Mouse (Mus musculus) heart, postnatal 0 days (tissue): ENCODE measurements around the gene Gm47289. TPM values are rescaled to one million over a fixed set of nuclear protein-coding genes. Genes with fewer than 3 reads are reported as not detected.

Source experiments
- ATAC-seq: fragments of 200-750 bp; cut with Nextera tagmentation; 2 replicates; pipeline ENCODE4 v1.8.0; 2017; ENCODE audit warnings: low read depth, moderate number of reproducible peaks, moderate library complexity; ENCODE audit not compliant: insufficient read depth
- DNase-seq: peaks from one replicate; pipeline ENCODE4 v3.0.0-alpha.2; 2016; ENCODE audit warnings: low spot score
- H3K27ac ChIP-seq: fragments of 300-500 bp; sonication (generic); 2 replicates; pipeline ENCODE4 v1.5.1; 2014; ENCODE audit warnings: low read depth, mild to moderate bottlenecking
- H3K27me3 ChIP-seq: fragments of 300-500 bp; sonication (generic); 2 replicates; pipeline ENCODE4 v1.6.1; 2014; ENCODE audit warnings: low read length, mixed read lengths; ENCODE audit not compliant: control insufficient read depth, insufficient read depth
- H3K36me3 ChIP-seq: fragments of 300-500 bp; sonication (generic); replicated peaks from 2 replicates; pipeline ENCODE4 v1.6.1; 2014; ENCODE audit warnings: low read length, mixed read lengths; ENCODE audit not compliant: control insufficient read depth, insufficient read depth
- H3K4me1 ChIP-seq: fragments of 300-500 bp; sonication (generic); 2 replicates; pipeline ENCODE4 v1.6.1; 2014; ENCODE audit warnings: antibody characterized with exemption; ENCODE audit not compliant: control insufficient read depth, insufficient read depth
- H3K4me2 ChIP-seq: fragments of 300-500 bp; sonication (generic); 2 replicates; pipeline ENCODE4 v1.6.1; 2014; ENCODE audit warnings: low read depth, mild to moderate bottlenecking, low read length, moderate library complexity
- H3K4me3 ChIP-seq: fragments of 300-500 bp; sonication (generic); 2 replicates; pipeline ENCODE4 v1.5.1; 2014; ENCODE audit warnings: low read depth, low read length
- H3K9ac ChIP-seq: fragments of 300-500 bp; sonication (generic); replicated peaks from 2 replicates; pipeline ENCODE4 v1.6.1; 2014; ENCODE audit warnings: low read depth, low read length, mixed read lengths
- H3K9me3 ChIP-seq: fragments of 300-500 bp; sonication (generic); replicated peaks from 2 replicates; pipeline ENCODE4 v1.6.1; 2016; ENCODE audit warnings: low read length; ENCODE audit not compliant: control insufficient read depth
- CTCF ChIP-seq: IDR thresholded peaks from 2 replicates; pipeline ENCODE4 v1.5.1; 2016; ENCODE audit warnings: antibody characterized with exemption, control low read depth, low read depth
- EP300 ChIP-seq: IDR thresholded peaks from 2 replicates; pipeline ENCODE4 v1.6.1; 2016; ENCODE audit warnings: antibody characterized with exemption, low read depth
- WGBS: fragments of 180-500 bp; shearing (Covaris S2); extraction: QIAGEN DNeasy Blood & Tissue Kit; methylation state at CpG from one replicate; pipeline ENCODE4 v1.1.7; 2014; 5-methylcytosine and 5-hydroxymethylcytosine counted together
- polyA plus RNA-seq: library from polyadenylated mRNA; unstranded; fragments of >200 nt; fragmentation: Nextera tagmentation; extraction: Ambion mirVana; gene quantifications from 2 replicates; pipeline ENCODE4 v1.2.1, GENCODE M21; 2015
- total RNA-seq: library from RNA; depleted of rRNA; stranded (reverse); fragments of >200 nt; gene quantifications from 2 replicates; pipeline ENCODE4 v1.2.3, GENCODE M21; 2014; ENCODE audit warnings: low replicate concordance

Gene Gm47289
- total and polyA plus RNA-seq, 2 experiments from 2014 or later, result not detected

DNA sequence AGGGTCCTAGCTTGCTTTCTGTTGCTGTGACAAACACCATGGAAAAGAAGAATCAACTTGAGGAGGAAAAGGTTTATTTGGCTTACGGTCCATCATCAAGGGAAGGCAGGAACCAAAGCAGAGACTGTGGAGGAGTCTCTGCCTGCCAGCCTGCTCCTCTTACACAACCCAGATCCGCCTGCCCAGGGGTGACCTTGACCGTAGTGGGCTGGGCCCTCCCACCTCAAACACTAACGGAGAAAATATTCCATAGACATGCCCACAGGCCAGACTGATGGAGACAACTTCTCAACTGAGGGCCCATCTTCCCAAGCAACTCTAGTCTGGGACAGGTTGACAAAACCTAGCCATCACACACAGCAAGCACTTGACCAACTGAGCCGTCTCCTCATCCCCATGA lies 16.9 kb upstream of the Gm47289 start:
- no peak overlapping the region for H3K4me2 ChIP-seq
- DNase-seq (no peak), ATAC-seq (no peak)
- 66% methylated on average over 5 of the region's 5 CpGs for WGBS
- no peaks in the 10 kb centered on the region for H3K36me3 ChIP-seq
- H3K4me1 ChIP-seq, result no peaks in the 10 kb centered on the region
- H3K27ac ChIP-seq, result no peak overlapping the region
- no peaks in the 10 kb centered on the region for H3K9me3 ChIP-seq
- TF ChIP-seq EP300 (no peak), CTCF (no peak)
- no peak overlapping the region for H3K9ac ChIP-seq
- no peak overlapping the region for H3K4me3 ChIP-seq
- no peaks in the 10 kb centered on the region for H3K27me3 ChIP-seq

DNA sequence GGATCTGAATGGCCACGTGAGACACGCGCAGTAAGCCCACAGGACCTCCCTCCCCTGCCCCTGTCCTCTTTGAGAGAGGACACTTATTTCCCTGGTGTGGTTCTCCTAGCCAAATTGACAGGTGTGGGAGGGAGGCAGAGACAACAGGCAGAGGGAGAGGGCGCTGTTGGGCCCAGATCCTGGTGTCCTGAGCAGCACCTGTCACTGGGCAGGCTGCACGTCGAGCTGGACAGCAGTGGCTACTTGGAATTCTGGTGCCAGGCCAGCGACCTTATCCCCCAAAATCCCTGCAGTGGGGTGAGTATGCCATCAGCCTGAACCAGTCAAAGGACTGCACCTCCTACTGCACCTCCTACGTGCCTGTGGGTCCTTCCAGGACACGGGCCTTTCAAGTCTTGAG lies 15.6 kb upstream of the Gm47289 start:
- no peaks in the 10 kb centered on the region for H3K9me3 ChIP-seq
- H3K27ac ChIP-seq, result no peak overlapping the region
- H3K4me2 ChIP-seq, result no peak overlapping the region
- no peaks in the 10 kb centered on the region for H3K27me3 ChIP-seq
- ATAC-seq (no peak), DNase-seq (no peak)
- no peak overlapping the region for H3K9ac ChIP-seq
- H3K36me3 ChIP-seq, result no peaks in the 10 kb centered on the region
- TF ChIP-seq CTCF, result no peak
- no peak for TF ChIP-seq EP300
- H3K4me1 ChIP-seq, result no peaks in the 10 kb centered on the region
- no peak overlapping the region for H3K4me3 ChIP-seq
- WGBS, result 70% methylated on average over 9 of the region's 9 CpGs

DNA sequence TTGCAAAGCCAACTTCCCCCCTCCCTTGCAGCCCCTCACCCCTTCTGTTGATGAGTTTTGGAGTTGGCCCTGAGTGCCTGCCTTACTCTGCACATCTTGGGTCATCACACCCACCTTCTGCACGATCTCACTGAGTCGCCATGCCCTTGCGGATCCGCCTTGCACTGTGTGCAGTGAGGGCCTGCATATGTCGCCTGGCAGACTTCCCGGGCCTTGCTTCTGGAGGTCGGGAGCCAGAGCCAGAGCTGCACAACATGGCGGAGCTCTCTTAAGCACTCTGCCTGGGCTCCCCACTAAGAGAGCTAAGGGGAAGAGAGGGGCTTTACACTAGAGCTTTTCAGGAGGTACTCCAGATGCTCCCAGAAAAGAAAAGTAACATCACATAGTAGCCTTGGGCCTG lies 14.3 kb upstream of the Gm47289 start:
- TF ChIP-seq EP300 (no peak), CTCF (no peak)
- H3K4me2 ChIP-seq, result no peak overlapping the region
- H3K4me3 ChIP-seq, result no peak overlapping the region
- no peak overlapping the region for H3K9ac ChIP-seq
- no peaks in the 10 kb centered on the region for H3K4me1 ChIP-seq
- 74% methylated on average over 8 of the region's 8 CpGs for WGBS
- no peak for ATAC-seq
- no peaks in the 10 kb centered on the region for H3K9me3 ChIP-seq
- H3K36me3 ChIP-seq, result no peaks in the 10 kb centered on the region
- H3K27ac ChIP-seq, result no peak overlapping the region
- no peak for DNase-seq
- no peaks in the 10 kb centered on the region for H3K27me3 ChIP-seq

DNA sequence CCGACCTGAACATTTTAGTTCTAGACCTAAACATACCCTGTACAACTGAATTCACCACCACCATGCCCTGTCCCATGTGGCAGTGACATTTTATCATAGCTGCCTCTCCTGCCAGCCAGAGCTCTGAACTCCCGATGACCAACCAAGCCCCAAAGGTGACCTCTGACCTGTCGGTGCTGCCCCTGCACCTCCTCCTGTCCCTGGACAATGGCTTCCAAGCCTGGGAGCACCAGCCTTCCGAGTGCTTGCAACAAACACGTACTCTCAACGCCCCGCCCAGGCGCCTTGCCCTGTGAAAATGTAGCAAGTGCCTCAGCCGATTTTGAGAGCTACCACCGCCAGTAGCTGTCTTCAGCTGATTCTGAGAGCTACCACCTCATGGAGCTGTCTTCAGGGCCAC lies 13.8 kb upstream of the Gm47289 start:
- ATAC-seq, result no peak

DNA sequence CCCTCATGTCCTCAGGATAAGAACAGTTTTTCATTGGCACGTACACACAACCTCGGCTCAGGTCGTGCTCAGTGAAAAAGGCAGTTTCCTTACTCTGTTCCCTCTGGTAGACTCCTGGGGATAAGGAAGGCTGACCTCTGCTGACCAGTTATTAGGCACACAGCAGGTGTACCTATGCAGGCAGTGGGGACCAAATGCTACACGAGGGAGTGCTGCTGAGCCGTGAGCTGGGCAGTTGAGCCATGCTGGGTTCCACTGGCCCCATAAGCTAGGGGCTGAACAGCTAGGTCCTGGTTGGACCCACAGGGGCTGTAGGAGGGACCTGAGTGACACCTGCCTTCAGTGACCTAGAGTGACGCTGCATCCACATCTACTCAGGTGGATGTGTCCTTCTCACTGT lies 13.3 kb upstream of the Gm47289 start:
- Histone ChIP-seq H3K4me3 (no peak overlapping the region), H3K9ac (no peak overlapping the region), H3K4me1 (no peaks in the 10 kb centered on the region), H3K27ac (no peak overlapping the region), H3K4me2 (no peak overlapping the region), H3K36me3 (no peaks in the 10 kb centered on the region), H3K9me3 (no peaks in the 10 kb centered on the region), H3K27me3 (no peaks in the 10 kb centered on the region)
- WGBS, result 59% methylated on average over 6 of the region's 6 CpGs
- ATAC-seq, result no peak
- DNase-seq, result no peak
- TF ChIP-seq EP300, result no peak
- TF ChIP-seq CTCF, result no peak

More for the DNA sequence above, 13.8 kb upstream of the Gm47289 start:
- no peak overlapping the region for H3K4me2 ChIP-seq
- H3K9ac ChIP-seq, result no peak overlapping the region
- no peak overlapping the region for H3K4me3 ChIP-seq
- DNase-seq, result no peak
- 51% methylated on average over 10 of the region's 10 CpGs for WGBS
- TF ChIP-seq EP300 (no peak), CTCF (no peak)
- no peaks in the 10 kb centered on the region for H3K27me3 ChIP-seq
- no peaks in the 10 kb centered on the region for H3K36me3 ChIP-seq
- no peaks in the 10 kb centered on the region for H3K4me1 ChIP-seq
- H3K9me3 ChIP-seq, result no peaks in the 10 kb centered on the region
- no peak overlapping the region for H3K27ac ChIP-seq

DNA sequence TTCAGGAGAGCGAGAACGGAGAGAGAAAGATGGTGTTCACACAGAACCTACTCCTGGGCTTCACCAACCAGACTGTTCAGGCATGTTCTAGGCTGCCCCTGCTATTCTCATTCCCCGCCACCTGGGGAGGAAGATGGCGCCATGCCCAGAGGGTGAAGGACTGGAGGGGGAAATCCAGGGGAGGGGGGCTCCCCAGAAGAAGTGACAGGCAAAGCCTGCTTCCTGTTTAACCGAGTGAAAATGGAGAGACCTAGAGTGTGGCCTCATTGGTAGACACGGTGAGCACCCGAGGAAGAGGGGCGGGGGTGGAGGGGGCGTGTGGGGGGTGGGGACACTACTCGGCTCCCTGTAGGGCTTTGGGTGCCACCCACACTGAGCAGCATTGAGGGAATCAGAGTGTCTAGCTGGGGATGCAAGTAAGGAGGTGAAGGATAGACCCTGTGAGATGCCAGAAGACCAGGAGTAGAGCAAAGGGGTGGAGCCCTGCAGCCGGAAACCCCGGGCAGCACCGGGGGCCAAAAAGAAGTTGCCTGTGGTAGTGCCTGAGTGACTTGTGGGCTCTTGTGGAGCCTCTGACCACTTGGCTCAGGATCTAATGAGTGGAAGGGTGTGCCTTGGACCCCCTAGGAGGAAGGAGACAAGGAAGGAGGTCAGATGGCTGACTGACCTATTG lies 12.7 kb upstream of the Gm47289 start:
- Histone ChIP-seq H3K9ac (no peak overlapping the region), H3K27me3 (no peaks in the 10 kb centered on the region), H3K36me3 (no peaks in the 10 kb centered on the region), H3K4me2 (no peak overlapping the region), H3K4me3 (no peak overlapping the region), H3K9me3 (no peaks in the 10 kb centered on the region), H3K4me1 (no peaks in the 10 kb centered on the region), H3K27ac (no peak overlapping the region)
- DNase-seq, result no peak
- TF ChIP-seq EP300, result no peak
- WGBS, result 57% methylated on average over 13 of the region's 13 CpGs
- no peak for ATAC-seq
